Mouse (Mus musculus) adrenal gland, adult 8-10 months (tissue): Measurements from ENCODE around the gene Eefsec. TPM values are rescaled to one million over a fixed set of nuclear protein-coding genes. Genes with fewer than 3 reads are reported as not detected.

Experiments used
- DNase-seq: peaks from one replicate; pipeline ENCODE4 v3.0.0; 2022
- total RNA-seq, 4 experiments: library from RNA; stranded (reverse); gene quantifications; 2 replicates each; pipeline ENCODE4 v1.2.4; 2022

Gene Eefsec
- total RNA-seq, result 10 to 100 TPM; 17.7 to 22.6 (median 19.1) TPM

DNA sequence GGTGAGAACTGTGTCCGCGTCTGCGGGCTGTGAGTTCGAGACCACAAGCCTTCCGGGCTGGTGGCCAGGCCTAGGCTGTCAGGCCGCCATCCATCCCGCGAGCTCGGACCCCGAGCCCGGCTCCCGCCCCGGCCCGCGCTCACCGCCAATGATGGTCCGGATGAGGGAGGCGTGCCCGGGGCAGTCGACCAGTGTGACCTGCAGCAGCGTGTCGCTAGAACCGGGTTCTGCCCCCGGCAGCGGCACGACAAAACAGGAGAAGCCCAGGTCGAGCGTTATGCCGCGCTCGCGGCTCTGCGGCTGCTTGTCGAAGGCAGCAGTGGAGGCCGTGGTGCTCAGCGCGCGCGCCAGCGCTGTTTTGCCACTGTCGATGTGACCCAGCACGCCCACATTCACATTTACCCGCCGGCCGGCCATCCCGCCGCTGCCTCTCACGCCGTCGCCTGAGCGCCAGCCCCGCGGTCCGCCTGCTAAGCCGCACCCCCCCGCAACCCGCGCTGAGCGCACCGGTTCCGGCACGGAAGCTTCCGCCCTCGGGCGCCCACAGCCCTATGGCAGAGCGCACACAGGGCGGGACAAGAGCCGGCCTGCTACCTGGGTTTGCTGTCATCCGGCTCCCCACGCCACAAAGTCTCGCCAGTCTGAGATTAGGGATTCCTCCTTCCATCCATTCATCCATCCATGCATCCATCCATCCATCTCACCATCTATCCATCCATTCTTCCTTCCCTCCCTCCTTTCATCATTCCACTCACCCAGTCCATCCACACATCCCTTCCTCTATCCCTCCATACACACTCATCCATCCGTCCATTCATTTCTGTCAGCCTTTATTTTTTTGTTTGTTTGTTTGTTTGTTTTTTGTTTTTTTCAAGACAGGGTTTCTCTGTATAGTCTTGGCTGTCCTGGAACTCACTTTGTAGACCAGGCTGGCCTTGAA lies at the start of gene Eefsec:
TSS of gene Eefsec (minus strand) at position 477 of the 940 bp plus-strand sequence.
- peak; percentile 58 for DNase-seq

DNA sequence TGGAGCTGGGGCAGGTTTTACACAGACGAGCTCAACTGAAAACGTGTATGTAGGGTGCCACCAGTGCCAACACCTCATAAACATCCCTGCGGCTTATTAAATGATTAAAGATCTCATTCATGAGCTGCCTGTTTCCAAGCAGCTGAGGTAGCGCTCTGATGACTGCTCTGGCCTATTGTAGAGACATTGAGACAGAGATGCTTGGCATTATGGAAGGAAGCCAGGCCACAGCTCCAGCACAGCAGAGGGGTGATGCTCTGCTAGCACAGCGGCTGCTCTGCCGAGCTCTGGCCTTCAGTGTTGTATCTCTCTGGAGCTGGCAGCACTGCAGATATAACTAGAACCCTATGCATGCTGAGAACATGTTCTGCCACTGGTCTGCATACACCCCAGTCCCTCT lies 47.4 kb upstream of the Eefsec start:
- no peak for DNase-seq

DNA sequence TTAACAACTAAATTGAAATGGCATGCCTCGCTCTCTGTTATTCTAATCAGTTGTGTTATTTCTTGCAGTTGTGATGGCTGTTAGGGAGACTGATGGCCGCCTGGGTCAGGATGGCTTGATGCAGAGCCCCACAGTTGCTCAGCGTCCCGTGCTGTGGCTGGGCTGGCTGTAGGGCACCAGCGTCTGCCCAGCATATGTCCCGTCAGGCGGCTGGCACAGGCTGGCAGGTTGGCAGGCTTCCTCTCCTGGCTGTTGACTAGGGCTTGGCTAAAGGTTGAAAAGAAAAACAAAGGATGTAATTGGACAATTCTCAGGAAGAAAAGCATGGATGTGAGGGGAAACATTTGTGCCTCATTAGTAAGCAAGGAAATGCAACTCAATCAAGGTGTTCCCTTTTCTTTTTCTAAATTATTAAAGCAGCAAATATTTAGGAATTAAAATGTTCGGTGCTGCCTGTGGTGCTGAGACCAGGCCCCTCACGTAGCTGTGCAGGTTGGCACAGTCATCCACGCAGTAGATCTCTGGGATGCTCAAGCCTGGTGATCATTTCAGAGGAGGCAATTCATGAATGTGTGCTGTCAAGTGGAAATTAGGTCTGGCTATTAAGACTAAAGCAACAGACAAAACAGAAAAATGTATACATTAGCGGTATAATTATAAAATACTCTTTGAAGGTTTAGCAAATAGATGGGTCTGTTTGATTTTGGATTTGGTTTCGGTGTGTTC lies 44.5 kb upstream of the Eefsec start:
- no peak for DNase-seq

DNA sequence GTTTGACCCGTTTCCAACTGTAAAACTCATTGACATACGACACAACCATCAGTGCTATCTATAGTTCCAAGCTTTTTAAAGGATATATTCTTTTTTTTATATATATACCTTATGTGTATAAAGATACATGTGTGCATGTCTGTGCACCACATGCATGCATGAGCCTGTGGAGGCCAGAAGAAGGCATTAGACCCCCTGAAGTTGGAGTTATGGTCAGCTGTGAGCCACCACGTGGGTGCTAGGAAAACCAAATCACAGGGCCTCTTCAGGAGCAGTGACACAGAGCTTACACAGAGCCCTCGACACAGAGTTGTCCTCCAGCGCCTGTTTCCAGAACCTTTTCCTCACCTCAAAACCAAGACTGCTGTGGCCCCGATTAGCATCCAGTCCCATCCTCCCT lies 43.5 kb upstream of the Eefsec start:
- DNase-seq, result no peak

DNA sequence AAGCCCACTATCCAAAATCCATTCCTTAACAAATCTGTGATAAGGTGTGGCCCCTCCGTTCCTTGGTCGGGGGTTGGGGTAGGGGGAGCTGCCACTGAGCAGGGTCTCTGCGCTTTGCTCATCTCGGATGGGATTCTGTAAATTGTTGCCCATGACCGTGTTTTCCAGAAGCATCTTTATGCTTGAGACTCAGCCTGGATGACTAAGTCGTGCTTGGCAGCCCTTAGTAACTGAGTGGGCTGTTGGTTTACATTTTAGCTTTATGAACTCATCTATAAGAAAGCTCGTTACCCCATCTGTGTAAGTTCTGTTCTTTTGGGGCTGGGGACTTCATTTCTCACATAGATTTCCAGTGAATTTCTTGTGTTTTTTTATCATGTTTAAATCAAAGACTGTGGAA lies 42.7 kb upstream of the Eefsec start:
- DNase-seq, result no peak

DNA sequence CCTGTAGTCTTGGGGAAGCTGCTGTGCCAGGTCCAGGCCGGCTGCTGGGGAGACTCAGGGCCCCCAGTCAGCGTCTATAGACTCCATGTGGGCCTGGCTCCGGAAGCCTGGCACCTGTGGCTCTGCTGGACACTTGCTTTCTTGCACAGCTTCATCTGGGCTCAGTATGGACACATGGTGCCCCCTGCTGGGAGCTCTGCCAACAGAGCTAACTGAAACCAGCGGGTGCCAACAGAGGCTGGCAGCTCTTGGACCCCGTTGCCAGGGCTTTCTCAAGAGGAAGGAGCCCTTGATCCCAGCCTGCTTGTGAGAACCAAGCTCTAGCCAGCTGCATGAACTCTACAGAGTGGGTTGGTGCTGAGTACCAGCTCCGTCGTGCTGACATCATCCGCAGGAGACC lies 40.6 kb upstream of the Eefsec start:
- peak; percentile 41 for DNase-seq

DNA sequence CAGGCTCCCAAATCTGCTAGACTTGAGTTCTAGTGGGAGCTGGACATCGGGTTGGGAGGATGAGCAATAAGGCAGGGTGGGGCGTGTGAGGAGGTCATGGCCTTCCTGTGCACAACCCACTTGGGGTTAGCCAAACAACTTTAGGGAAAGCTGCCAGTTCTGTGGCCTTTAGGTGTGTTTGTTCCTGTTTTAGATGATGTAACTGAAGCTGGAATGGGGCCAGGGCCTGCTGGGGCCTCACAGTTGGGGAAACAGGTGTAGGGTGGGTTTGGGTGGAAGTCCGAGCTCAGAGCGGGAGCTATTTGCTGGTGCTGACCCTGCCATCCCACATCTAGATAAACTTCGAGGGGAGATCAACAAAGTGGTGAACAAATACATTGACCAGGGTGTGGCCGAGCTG lies 39.0 kb upstream of the Eefsec start:
- peak; percentile 25 for DNase-seq

DNA sequence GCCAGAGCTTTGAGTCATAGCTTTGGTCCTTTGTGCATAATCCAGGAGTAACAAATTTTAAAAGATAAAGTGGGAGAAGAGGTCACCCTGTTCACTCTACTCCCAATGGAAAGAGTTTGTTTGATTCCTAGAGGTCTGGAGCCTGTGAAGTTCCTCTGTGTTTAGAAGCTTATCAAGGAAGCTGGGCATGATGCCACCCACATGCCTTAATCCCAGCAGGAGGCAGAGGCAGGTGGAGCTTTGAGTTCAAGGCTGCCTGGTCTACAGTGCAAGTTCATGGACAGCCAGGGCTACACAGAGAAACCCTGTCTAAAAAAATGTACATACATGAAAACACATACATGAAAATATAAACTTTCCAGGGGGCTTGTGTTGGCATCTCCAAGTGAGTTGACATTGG lies 37.6 kb upstream of the Eefsec start:
- DNase-seq, result no peak

DNA sequence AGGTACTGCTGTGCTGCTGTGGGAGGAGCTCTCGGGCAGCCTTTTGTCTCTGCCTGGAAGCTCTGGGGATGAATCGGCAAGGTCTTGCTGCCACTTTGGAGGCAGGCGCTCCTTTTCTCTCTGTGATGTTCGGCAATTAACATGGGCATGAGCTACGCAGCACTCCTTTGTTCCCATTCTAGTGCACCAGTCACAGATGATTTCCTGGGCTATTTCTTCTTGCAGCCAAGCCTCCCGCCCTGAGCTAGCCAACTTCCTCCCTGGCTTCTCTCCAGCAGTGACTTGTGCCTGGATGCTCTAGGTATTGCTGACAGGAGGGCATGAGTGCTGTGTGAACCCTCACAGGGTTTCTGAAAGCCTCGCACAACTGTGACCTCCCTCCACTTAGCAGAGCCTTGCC lies 36.8 kb upstream of the Eefsec start:
- no peak for DNase-seq

DNA sequence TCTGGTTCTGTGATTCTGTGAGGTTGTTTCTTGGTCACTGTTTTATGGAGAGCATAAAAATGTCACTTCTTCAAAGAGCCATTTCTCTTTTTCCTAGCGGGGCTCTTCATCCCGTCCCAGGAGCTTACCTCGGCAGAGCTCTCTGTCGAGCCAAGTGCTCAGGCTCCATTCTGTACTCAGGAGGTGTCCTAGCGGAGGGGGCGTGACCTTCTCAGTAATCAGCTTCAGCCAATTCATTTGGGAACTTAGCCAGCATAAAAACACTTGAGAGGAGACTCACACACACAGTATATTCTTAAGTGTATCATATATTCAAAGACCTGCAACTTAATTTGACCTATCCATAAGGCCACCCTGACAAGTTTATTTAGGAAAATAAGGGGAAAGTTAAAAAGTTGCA lies 34.1 kb upstream of the Eefsec start:
- DNase-seq, result no peak

DNA sequence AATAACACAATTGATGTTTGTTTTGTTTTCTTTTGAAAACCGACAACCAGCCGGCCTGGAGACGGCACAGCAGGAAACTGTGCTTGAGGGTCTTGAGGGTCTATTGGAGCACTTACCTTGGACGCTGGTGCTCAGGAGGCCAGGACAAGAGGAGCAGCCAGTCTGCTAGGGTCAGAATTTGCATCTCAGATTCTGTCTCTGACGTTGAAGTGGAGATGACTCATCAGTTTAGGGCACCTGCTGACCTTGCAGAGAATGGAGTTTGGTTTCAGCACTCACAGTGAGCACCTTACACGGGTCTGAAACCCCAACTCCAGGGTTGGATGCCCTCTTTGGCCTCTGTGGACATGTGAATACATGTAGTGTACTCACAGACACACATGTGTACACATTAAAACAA lies 23.5 kb upstream of the Eefsec start:
- DNase-seq, result no peak

DNA sequence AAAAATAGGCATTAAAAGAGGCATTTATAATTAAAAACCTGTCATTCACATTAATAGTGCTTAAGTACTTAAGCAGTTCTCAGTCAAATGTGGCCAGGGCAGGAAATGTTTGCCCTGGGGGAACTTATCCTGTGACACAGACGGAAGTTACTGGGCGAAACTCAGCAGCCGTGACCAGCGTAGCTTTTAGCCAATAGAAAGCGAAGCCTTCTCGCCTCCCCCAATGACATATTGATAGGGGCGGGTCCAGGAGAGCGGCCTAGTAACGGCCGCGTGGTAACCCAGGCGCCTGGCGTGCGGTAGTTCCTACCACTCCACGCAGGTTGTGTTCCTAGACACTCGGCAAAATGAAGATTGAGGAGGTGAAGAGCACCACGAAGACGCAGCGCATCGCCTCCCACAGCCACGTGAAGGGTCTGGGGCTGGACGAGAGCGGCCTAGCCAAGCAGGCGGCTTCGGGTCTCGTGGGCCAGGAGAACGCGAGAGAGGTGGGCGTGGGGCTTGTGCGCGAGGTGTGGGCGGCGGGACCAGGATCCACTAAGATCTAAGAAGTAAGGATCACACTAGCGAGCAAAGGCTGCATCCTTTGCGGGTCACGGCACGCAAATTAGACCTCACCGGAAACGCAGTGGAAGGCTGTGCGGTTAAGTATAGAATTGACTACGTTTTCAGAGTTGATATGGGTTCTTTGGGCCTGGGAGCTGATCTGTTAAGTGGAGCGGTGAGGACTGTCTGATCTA lies 19.0 kb upstream of the Eefsec start, which contains the start of gene Ruvbl1:
TSS of gene Ruvbl1 (plus strand) at position 229 of the 740 bp plus-strand sequence.
- peak; percentile 89 for DNase-seq

DNA sequence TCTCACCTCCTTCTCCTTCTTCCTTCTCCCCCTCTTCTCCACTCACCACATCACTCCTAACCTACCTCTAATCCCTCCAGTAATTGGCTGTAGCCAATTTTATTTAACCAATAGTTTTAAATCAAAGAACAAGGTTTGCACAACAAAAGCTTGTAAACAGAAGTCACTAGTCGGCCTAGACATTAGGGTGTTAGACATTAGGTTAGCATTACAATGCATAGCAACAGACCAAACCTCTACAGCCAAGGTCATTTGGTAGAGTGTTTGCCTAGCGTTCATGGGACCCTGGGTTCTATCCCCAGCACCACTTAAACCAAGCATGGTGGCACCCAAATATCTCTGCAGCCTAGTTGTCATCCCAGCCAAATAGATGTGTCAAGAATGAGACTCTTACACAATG lies 8.2 kb upstream of the Eefsec start:
- DNase-seq, result no peak

DNA sequence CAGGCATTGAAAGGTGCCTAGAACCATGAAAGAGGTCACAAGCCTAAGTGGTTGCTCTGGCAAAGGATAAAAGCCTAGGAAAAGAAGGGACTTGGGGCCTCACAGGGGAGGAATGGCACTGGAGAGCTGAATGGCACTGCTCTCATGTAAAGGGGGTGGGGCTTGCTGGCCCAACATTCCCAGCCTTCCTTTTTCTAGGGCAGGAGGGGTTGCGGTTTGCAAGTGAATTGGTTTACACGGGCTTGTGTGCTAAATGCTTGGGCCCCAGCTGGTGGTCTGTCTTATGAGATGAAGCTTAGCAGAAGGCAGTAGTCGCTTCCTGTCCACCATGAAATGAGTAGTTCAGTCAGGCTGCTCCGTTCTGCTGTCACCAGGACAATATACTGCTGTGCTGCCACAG lies 1.1 kb upstream of the Eefsec start:
- no peak for DNase-seq

DNA sequence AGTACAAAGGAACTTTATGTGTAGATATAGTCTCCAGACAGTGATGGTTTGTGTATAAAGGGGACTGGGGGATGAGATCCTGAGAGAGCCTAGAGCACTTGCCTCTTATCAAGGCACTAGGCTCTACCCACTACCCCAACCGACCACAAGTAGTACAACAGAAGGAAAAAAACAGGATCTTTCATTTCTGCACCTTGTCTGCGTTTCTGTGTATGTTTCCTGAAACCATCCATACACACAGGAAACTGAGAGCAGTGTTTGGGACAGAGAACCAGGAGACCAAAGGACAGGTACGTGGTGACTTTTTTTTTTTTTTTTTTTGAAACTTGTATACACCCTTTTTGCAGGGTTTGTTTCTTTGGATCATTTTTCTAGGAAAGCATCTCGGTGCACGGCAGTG lies 678 bp downstream of the Eefsec start:
- DNase-seq, result no peak

DNA sequence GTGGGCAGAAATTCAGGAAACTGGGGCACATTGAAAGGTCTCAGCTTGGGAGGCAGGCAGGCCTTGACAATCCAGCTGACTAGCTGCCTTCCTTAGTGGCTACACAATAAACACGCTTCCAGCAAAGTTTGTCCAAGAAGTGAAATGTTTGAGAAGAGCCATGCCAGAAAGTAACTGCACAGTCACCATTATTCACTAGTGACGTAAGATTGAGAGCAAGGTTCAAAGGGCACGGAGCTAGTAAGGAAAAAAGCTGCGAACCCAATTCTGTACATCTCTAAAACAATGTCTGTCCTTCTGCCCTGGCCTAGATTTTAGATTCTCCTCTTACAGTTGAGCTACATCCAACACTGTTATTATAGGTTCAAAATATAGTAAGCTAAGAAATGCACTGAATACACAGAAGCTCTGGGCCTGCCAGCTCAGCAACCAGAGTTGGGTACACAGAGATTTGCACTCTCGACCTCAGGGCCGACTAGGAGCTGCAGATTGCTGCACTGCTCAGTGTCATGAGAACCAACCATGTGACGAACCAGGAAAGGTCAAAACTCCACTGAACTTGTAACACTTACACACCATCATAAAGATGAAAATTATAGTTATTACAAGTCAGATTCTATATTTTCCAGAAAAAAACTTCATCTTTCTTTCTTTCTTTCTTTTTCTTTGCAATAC lies 2.1 kb downstream of the Eefsec start:
- DNase-seq, result no peak

DNA sequence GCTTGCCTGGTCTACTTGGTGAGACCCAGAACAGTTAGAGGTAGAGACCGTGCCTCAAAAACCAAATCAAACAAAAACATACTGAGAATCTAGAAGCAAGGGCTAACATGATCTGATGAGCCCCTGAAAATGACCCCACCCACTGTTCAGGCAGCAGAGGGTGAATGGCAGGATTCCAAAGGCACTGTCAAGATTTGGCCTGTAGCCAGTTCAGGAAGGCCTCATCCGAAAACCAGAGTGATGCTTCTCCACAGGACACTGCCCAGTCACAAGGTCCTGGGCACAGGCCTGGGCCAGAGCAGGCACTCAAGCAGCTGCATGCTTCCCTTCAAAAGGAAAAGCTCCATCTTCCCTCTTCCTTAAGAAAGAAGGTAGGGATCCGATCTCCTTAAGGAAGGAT lies 2.9 kb downstream of the Eefsec start:
- DNase-seq, result no peak

DNA sequence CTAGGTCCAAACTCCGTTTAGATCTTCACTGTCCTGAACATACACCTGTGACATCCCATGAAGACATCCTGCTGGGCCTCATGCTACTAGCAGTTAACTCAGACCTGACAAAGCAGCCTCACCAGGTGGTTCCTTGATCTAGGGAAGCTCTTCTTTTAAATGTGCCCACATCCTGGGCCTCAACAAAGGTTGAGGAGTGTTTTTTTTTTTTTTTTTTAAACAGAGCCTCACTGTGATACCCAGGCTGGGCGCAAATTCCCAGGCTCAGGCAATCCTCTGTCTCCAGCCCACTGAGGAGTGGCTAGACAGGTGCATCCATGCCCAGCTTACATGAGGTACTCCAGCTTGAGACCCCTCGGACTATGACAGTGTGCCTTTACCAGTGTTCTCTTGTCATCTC lies 3.8 kb downstream of the Eefsec start:
- no peak for DNase-seq

DNA sequence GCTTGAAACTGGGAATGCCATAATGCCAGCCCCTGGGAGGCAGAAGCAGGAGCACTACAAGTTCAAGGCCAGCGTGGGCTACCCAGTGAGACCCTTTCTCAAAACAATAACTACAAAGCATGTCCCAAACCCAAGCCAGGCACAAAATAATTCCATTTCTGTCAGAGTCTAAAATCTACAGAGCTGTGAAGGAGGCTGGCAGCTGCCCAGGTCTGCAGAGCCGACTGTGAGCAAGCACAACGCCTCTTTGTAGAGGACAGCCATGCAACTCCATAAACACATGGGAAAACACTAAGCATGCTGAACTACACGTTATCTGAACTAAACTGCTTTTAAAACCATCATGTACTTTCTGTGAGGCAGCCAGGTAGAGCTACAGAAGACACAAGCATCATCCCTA lies 7.3 kb downstream of the Eefsec start:
- DNase-seq, result no peak

DNA sequence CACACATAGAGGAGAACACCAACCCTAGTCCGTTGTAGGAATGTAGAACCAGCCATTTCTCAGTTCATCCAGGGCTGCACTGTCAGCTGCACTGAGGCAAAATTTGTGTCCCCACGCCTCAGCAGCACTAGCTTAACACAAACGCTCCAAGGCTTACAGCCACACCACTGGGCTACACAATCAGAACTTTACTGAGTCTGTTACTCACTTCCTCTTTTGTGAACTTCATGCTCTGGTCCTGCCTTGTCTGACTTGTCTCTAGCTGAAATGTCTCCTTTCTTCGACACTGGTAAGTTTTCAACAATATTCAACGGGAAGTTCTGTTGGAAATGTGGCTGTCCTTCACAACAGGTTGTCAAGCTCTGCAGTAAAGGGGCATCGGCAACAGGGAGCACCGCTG lies 10.7 kb downstream of the Eefsec start:
- DNase-seq, result no peak

DNA sequence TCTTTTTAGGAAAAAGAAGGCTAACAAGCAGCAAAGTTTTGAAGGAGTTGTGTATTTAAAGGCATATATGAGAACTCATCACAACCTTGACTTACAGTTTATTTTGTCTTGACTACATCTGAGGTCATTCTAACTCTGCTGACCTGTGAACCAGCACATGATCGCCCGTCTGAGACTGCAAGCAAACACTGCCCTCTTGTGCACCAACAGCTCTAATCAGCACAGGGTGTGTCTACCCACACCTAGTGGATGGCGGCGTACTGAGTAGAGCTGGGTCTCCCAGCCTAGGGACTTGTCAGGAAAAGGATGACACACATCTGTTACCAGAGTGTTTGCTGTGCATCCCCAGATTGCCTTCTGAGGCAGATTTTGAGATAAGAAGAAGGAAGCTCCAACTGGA lies 15.1 kb downstream of the Eefsec start:
- no peak for DNase-seq

DNA sequence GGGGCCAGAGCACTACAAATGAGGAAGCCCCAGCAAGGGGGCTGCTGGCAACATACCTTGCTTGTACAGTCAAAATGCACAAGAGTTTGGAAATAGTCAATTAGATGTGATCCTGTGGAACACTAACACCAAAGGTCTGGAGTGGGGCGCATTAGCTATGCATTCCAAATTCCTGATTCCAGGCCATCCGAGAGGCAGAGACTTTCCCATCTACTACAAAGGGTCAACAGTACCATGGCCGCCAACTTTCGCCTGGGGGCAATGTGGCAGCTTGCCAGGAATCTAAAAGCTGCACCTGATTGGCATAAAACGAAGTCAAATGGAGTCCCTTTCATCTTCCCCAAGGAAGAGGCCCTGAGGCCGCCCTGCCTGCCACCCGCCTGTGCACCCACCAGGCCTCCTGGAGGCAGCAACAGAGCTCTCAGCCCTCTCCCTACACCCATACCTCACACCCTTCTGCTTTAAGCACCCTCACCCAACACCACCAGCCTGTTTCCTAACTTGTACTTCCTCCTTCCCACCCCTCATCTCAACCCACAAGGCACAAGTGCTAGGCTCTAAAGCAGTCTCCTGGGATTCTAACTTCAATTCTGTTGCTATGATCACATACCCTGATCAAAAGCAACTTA lies 30.1 kb downstream of the Eefsec start:
- no peak for DNase-seq
